Mouse (Mus musculus) lung, embryonic 14.5 days (tissue): ENCODE measurements around the gene Kdelc2. TPM values are rescaled to one million over a fixed set of nuclear protein-coding genes. Genes with fewer than 3 reads are reported as not detected.

Experiments used
- ATAC-seq: fragments of 200-750 bp; cut with Nextera tagmentation; 2 replicates; pipeline ENCODE4 v1.8.0; 2017; ENCODE audit warnings: mild to moderate bottlenecking, moderate TSS enrichment, moderate library complexity; ENCODE audit not compliant: insufficient read depth
- DNase-seq: peaks from one replicate; pipeline ENCODE4 v3.0.0-alpha.2; 2015
- H3K27ac ChIP-seq: fragments of 300-500 bp; sonication (generic); 2 replicates; pipeline ENCODE4 v1.5.1; 2014; ENCODE audit warnings: low read depth, mild to moderate bottlenecking, moderate library complexity
- H3K27me3 ChIP-seq: fragments of 300-500 bp; sonication (generic); 2 replicates; pipeline ENCODE4 v1.6.1; 2014; ENCODE audit warnings: low read length, control low read depth; ENCODE audit not compliant: insufficient read depth
- H3K36me3 ChIP-seq: fragments of 300-500 bp; sonication (generic); 2 replicates; pipeline ENCODE4 v1.6.1; 2014; ENCODE audit warnings: control low read depth; ENCODE audit not compliant: insufficient read depth
- H3K4me1 ChIP-seq: fragments of 300-500 bp; sonication (generic); 2 replicates; pipeline ENCODE4 v1.6.1; 2014; ENCODE audit warnings: antibody characterized with exemption, control low read depth; ENCODE audit not compliant: insufficient read depth
- H3K4me2 ChIP-seq: fragments of 300-500 bp; sonication (generic); 2 replicates; pipeline ENCODE4 v1.6.1; 2014; ENCODE audit warnings: mild to moderate bottlenecking
- H3K4me3 ChIP-seq: fragments of 300-500 bp; sonication (generic); 2 replicates; pipeline ENCODE4 v1.5.1; 2014; ENCODE audit warnings: low read depth, low read length
- H3K9ac ChIP-seq: fragments of 300-500 bp; sonication (generic); 2 replicates; pipeline ENCODE4 v1.6.1; 2014
- H3K9me3 ChIP-seq: fragments of 300-500 bp; sonication (generic); 2 replicates; pipeline ENCODE4 v1.6.1; 2016; ENCODE audit warnings: low read depth, low read length, control low read depth
- CTCF ChIP-seq: IDR thresholded peaks from 2 replicates; pipeline ENCODE4 v1.5.1; 2016; ENCODE audit warnings: antibody characterized with exemption, low read depth
- WGBS: fragments of 180-500 bp; shearing (Covaris S2); extraction: QIAGEN DNeasy Blood & Tissue Kit; methylation state at CpG from one replicate; pipeline ENCODE4 v1.1.7; 2014; 5-methylcytosine and 5-hydroxymethylcytosine counted together
- microRNA-seq: library from miRNA; unstranded; fragments of <30 nt; microRNA quantifications from one replicate; pipeline ENCODE4, GENCODE M21; 2016; ENCODE audit warnings: borderline number of aligned reads
- polyA plus RNA-seq: library from polyadenylated mRNA; unstranded; fragments of >200 nt; fragmentation: Nextera tagmentation; extraction: Ambion mirVana; gene quantifications from 2 replicates; pipeline ENCODE4 v1.2.1, GENCODE M21; 2014

The Kdelc2 gene
- polyA plus RNA-seq, 1 experiment from 2014 or later = 43.5 TPM

GRCm38 (mm10) chr9:53450609-53451008 is 66.8 kb downstream of the Kdelc2 start:
- Histone ChIP-seq H3K4me3 (no peak overlapping the region), H3K4me2 (no peak overlapping the region), H3K27me3 (no peaks in the 10 kb centered on the region), H3K9me3 (no peaks in the 10 kb centered on the region), H3K27ac (no peak overlapping the region), H3K4me1 (no peaks in the 10 kb centered on the region), H3K9ac (no peak overlapping the region), H3K36me3 (peaks cover 48% of the 10 kb centered on the region)
- ATAC-seq (no peak), DNase-seq (no peak)
- WGBS = 87% methylated on average over 1 of the region's 1 CpGs
- TF ChIP-seq CTCF = no peak

Small RNAs within 50 kb of the gene (microRNA-seq; reads per million reads assigned to microRNA genes)
- not detected for gene Mir130c

Other genes starting within 250 kb of the Kdelc2 start
- 29.4 and 30.8 TPM in 2 replicates for gene Ddx10, start 136.0 kb upstream of the Kdelc2 start, polyA plus RNA-seq
- gene Exph5, start 82.4 kb upstream of the Kdelc2 start, polyA plus RNA-seq = 5.0 and 5.6 TPM in 2 replicates
- 1.2 and 1.6 TPM in 2 replicates for gene 4930550C14Rik, start 18.3 kb downstream of the Kdelc2 start, polyA plus RNA-seq
- 15.0 and 16.2 TPM in 2 replicates for gene Atm, start 152.7 kb downstream of the Kdelc2 start, polyA plus RNA-seq
- gene Npat, start 153.0 kb downstream of the Kdelc2 start, polyA plus RNA-seq = 26.2 and 26.3 TPM in 2 replicates
- gene Acat1, start 226.4 kb downstream of the Kdelc2 start, polyA plus RNA-seq = 111 and 114 TPM in 2 replicates